ENCODE assay signal across 16 mouse cellular contexts in the genomic region with DNA sequence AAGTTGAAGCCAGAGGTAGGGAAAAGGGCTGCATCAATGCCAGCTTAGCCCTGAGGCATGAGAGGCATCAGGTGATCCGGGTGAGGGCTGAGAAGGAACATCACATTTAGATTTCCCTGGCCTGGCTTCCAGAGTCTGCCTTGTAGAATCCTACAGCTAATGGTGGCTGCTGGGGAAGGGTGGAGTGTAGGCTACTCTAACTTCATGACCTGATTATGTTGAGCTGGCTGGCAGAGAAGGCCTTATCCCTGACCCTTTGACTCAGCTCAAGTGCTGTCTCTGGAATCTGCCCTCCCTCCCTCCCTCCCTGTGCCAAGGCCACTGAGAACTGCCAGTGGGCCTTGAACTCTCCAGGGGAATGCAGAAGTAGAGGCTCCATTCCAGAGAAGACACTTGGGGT. TPM values are rescaled to one million over a fixed set of nuclear protein-coding genes. Genes with fewer than 3 reads are reported as not detected.
DNase-seq lines count a peak whose midpoint lies in the region; ATAC-seq and TF ChIP-seq lines count a peak whose summit lies in the region.
"Had no signal": no experiment of that assay in that cellular context is flagged by ENCODE, and none has a peak within 500 bp of the region (broad histone marks: within the 10 kb centered on the region; RNA-seq: fewer than 3 reads in every experiment).

No protein-coding gene starts in this region.

- 69% methylated on average over 1 of the region's 1 CpGs for whole genome bisulfite sequencing in heart, embryonic 13.5 days
- WGBS in limb, embryonic 13.5 days: 91% methylated on average over 1 of the region's 1 CpGs

- no peaks in the 10 kb centered on the region for H3K27me3 ChIP-seq in heart, embryonic 13.5 days (replicated peaks)
- H3K27me3 ChIP-seq in limb, embryonic 13.5 days: no peaks in the 10 kb centered on the region
- H3K27me3 ChIP-seq: intestine, embryonic 15.5 days had no signal

- H3K9ac ChIP-seq in heart, embryonic 13.5 days: peak overlapping the region; percentile 64
- no peak overlapping the region for H3K9ac ChIP-seq in limb, embryonic 13.5 days
- H3K9ac ChIP-seq: intestine, embryonic 15.5 days; liver, postnatal 0 days; midbrain, embryonic 13.5 days had no signal

- no peak for TF ChIP-seq CTCF in layer of hippocampus, adult 2 months (conservative IDR thresholded peaks at IDR 0.05)

- H3K4me2 ChIP-seq in heart, embryonic 13.5 days: peak overlapping the region; percentile 7; the same call in 1 of the 2 replicates
- H3K4me2 ChIP-seq in limb, embryonic 13.5 days (replicated peaks): no peak overlapping the region
- H3K4me2 ChIP-seq: intestine, embryonic 15.5 days; midbrain, embryonic 13.5 days had no signal

- H3K27ac ChIP-seq in heart, embryonic 13.5 days (replicated peaks): peak overlapping the region; percentile 76
- H3K27ac ChIP-seq in layer of hippocampus, adult 2 months: peak overlapping the region; percentile 36; the same call in 1 of the 2 replicates
- peak overlapping the region; percentile 22; the same call in 1 of the 2 replicates for H3K27ac ChIP-seq in limb, embryonic 13.5 days
- H3K27ac ChIP-seq: forebrain, embryonic 10.5 days; intestine, embryonic 15.5 days; midbrain, embryonic 13.5 days had no signal

- H3K4me1 ChIP-seq in heart, embryonic 13.5 days: peaks cover 61% of the 10 kb centered on the region
- peaks cover 29% of the 10 kb centered on the region for H3K4me1 ChIP-seq in limb, embryonic 13.5 days

- H3K36me3 ChIP-seq in heart, embryonic 13.5 days: peaks cover 16% of the 10 kb centered on the region
- peaks cover 22% of the 10 kb centered on the region for H3K36me3 ChIP-seq in limb, embryonic 13.5 days
- H3K36me3 ChIP-seq: intestine, embryonic 15.5 days; midbrain, embryonic 13.5 days had no signal

- H3K9me3 ChIP-seq in heart, embryonic 13.5 days: no peaks in the 10 kb centered on the region
- H3K9me3 ChIP-seq in limb, embryonic 13.5 days: no peaks in the 10 kb centered on the region
- H3K9me3 ChIP-seq: forebrain, embryonic 10.5 days; intestine, embryonic 15.5 days; midbrain, embryonic 13.5 days had no signal

- peak; percentile 82 to 92 for DNase-seq in adrenal gland, adult (ENCODE audit: inconsistent age in 2 of 2, low spot score in 1 of 2)
- DNase-seq in adrenal gland, adult 18-20 months (ENCODE audit: low spot score in 2 of 2): no peak
- no peak for DNase-seq in heart, postnatal 14 days
- no peak for DNase-seq in layer of hippocampus, adult 2 months (ENCODE audit: low spot score in 2 of 2)
- no peak for DNase-seq in layer of hippocampus, adult 11-12 months (ENCODE audit: low spot score)
- no peak for DNase-seq in embryo, embryonic 11 days
- DNase-seq: cerebellum, adult 2 months; liver, postnatal 0 days; lung, postnatal 4 days; spleen, adult 18-20 months; thymus, postnatal 4 days had no signal

- ATAC-seq in heart, embryonic 13.5 days (ENCODE audit: extremely low read depth, insufficient number of reproducible peaks, low FRiP score, low TSS enrichment): no peak
- ATAC-seq in limb, embryonic 13.5 days (ENCODE audit: low FRiP score, low read depth): no peak
- ATAC-seq: intestine, embryonic 15.5 days; liver, postnatal 0 days; midbrain, embryonic 13.5 days had no signal

- intact Hi-C loops in heart, postnatal 14 days (cut with DNase I): loop anchor here (2.0 kb wide), 1 partner anchor 15 kb away; no protein-coding TSS in a partner anchor

- no peak overlapping the region for H3K4me3 ChIP-seq in heart, embryonic 13.5 days
- no peak overlapping the region for H3K4me3 ChIP-seq in layer of hippocampus, adult 2 months
- no peak overlapping the region for H3K4me3 ChIP-seq in limb, embryonic 13.5 days
- H3K4me3 ChIP-seq: forebrain, embryonic 10.5 days; intestine, embryonic 15.5 days; midbrain, embryonic 13.5 days had no signal

RNA-seq across cellular contexts. Expression of a gene that starts 24.4 kb away (rescaled TPM):
- total RNA-seq in adrenal gland, adult 18-20 months (2021): 10 to 100 TPM; 72.1 to 86.9 TPM
- polyA plus RNA-seq in heart, embryonic 13.5 days (2015; fragmentation: Nextera tagmentation; extraction: Ambion mirVana): 6.5 and 6.9 TPM in 2 replicates
- total RNA-seq in heart, postnatal 14 days (2021): 10 to 100 TPM; 55.2 to 59.1 TPM
- 100 to 1,000 TPM; 108 to 113 TPM for total RNA-seq in layer of hippocampus, adult 2 months (2021)
- 11.3 and 11.5 TPM in 2 replicates for polyA plus RNA-seq in limb, embryonic 13.5 days (2015; fragmentation: Nextera tagmentation; extraction: Ambion mirVana)

Comparison
In these comparisons a context has a peak if more than half of its experiments do, and no peak if none do; other contexts are left out.
1. DNase-seq: peak in adrenal gland, adult (2 of 2); none in adrenal gland, adult 18-20 months (0 of 2), heart, postnatal 14 days (0 of 2), layer of hippocampus, adult 2 months (0 of 2), layer of hippocampus, adult 11-12 months (single experiment) and embryo, embryonic 11 days (single experiment).
2. H3K27ac ChIP-seq: peak in every context shown above with its lines; median percentile 76 in heart, embryonic 13.5 days; 36 in layer of hippocampus, adult 2 months; 22 in limb, embryonic 13.5 days.